Mouse (Mus musculus) intestine, postnatal 0 days (tissue): ENCODE results near the gene Mlec. TPM values are rescaled to one million over a fixed set of nuclear protein-coding genes. Genes with fewer than 3 reads are reported as not detected.

Experiments used
- ATAC-seq: fragments of 200-750 bp; cut with Nextera tagmentation; 2 replicates; pipeline ENCODE4 v1.8.0; 2017; ENCODE audit warnings: mild to moderate bottlenecking, moderate TSS enrichment, moderate library complexity
- H3K27ac ChIP-seq: fragments of 300-500 bp; sonication (generic); 2 replicates; pipeline ENCODE4 v1.5.1; 2014; ENCODE audit warnings: mild to moderate bottlenecking, low read depth, low read length, moderate library complexity
- H3K27me3 ChIP-seq: fragments of 300-500 bp; sonication (generic); replicated peaks from 2 replicates; pipeline ENCODE4 v1.6.1; 2014; ENCODE audit warnings: low read length, mixed read lengths; ENCODE audit not compliant: control insufficient read depth, insufficient read depth
- H3K36me3 ChIP-seq: fragments of 300-500 bp; sonication (generic); 2 replicates; pipeline ENCODE4 v1.6.1; 2014; ENCODE audit warnings: mild to moderate bottlenecking, moderate library complexity; ENCODE audit not compliant: control insufficient read depth, insufficient read depth
- H3K4me1 ChIP-seq: fragments of 300-500 bp; sonication (generic); replicated peaks from 2 replicates; pipeline ENCODE4 v1.6.1; 2014; ENCODE audit warnings: antibody characterized with exemption, low read length, mixed read lengths; ENCODE audit not compliant: control insufficient read depth, insufficient read depth
- H3K4me2 ChIP-seq: fragments of 300-500 bp; sonication (generic); replicated peaks from 2 replicates; pipeline ENCODE4 v1.6.1; 2014; ENCODE audit warnings: low read depth, mild to moderate bottlenecking, moderate library complexity
- H3K4me3 ChIP-seq: fragments of 300-500 bp; sonication (generic); 2 replicates; pipeline ENCODE4 v1.5.1; 2014; ENCODE audit warnings: low read depth, low read length
- H3K9ac ChIP-seq: fragments of 300-500 bp; sonication (generic); 2 replicates; pipeline ENCODE4 v1.6.1; 2014; ENCODE audit warnings: mild to moderate bottlenecking, low read depth, low read length
- H3K9me3 ChIP-seq: fragments of 300-500 bp; sonication (generic); 2 replicates; pipeline ENCODE4 v1.6.1; 2016; ENCODE audit warnings: mixed run types; ENCODE audit not compliant: control insufficient read depth
- CTCF ChIP-seq: sonication (generic); IDR thresholded peaks from 2 replicates; pipeline ENCODE4 v1.5.1; 2016; ENCODE audit warnings: low read depth, mild to moderate bottlenecking, control low read depth, antibody characterized with exemption, moderate library complexity
- WGBS: fragments of 180-500 bp; shearing (Covaris S2); extraction: QIAGEN DNeasy Blood & Tissue Kit; methylation state at CpG from one replicate; pipeline ENCODE4 v1.1.7; 2014; 5-methylcytosine and 5-hydroxymethylcytosine counted together
- polyA plus RNA-seq: library from polyadenylated mRNA; unstranded; fragments of >200 nt; fragmentation: Nextera tagmentation; extraction: Ambion mirVana; gene quantifications from 2 replicates; pipeline ENCODE4 v1.2.1, GENCODE M21; 2015

Mlec gene
- polyA plus RNA-seq, 1 experiment from 2014 or later = 56.7 TPM

GRCm38 (mm10) chr5:115187188-115188131, 29.5 kb upstream of the Mlec start:
- Histone ChIP-seq H3K36me3 (no peaks in the 10 kb centered on the region), H3K4me3 (no peak overlapping the region), H3K4me1 (no peaks in the 10 kb centered on the region), H3K4me2 (peak overlapping the region; percentile 39), H3K27me3 (peaks cover 41% of the 10 kb centered on the region), H3K9ac (no peak overlapping the region), H3K9me3 (no peaks in the 10 kb centered on the region), H3K27ac (no peak overlapping the region)
- WGBS = 16% methylated on average over 26 of the region's 26 CpGs
- TF ChIP-seq CTCF = peak; percentile 95
- peak; percentile 64 for ATAC-seq

- Histone ChIP-seq H3K4me1 (no peaks in the 10 kb centered on the region), H3K27me3 (peaks cover 31% of the 10 kb centered on the region), H3K36me3 (no peaks in the 10 kb centered on the region), H3K9me3 (no peaks in the 10 kb centered on the region), H3K27ac (no peak overlapping the region), H3K4me2 (peak overlapping the region; percentile 25; the same call in 1 of the 2 replicates), H3K4me3 (no peak overlapping the region), H3K9ac (no peak overlapping the region)
- no peak for ATAC-seq
- no peak for TF ChIP-seq CTCF
- WGBS = 47% methylated on average over 17 of the region's 17 CpGs
Observed at GRCm38 (mm10) chr5:115186371-115187073, 28.5 kb upstream of the Mlec start.

- Histone ChIP-seq H3K36me3 (no peaks in the 10 kb centered on the region), H3K4me3 (no peak overlapping the region), H3K4me1 (no peaks in the 10 kb centered on the region), H3K9me3 (no peaks in the 10 kb centered on the region), H3K4me2 (no peak overlapping the region), H3K27me3 (peaks cover 15% of the 10 kb centered on the region), H3K27ac (no peak overlapping the region), H3K9ac (no peak overlapping the region)
- no peak for TF ChIP-seq CTCF
- no peak for ATAC-seq
- 24% methylated on average over 15 of the region's 15 CpGs for whole genome bisulfite sequencing
Observed at GRCm38 (mm10) chr5:115184726-115185125, 26.7 kb upstream of the Mlec start.

GRCm38 (mm10) chr5:115183482-115183881, 25.5 kb upstream of the Mlec start:
- no peak for ATAC-seq
- Histone ChIP-seq H3K4me3 (no peak overlapping the region), H3K36me3 (no peaks in the 10 kb centered on the region), H3K4me2 (no peak overlapping the region), H3K27me3 (peaks cover 11% of the 10 kb centered on the region; the same call in 1 of the 2 replicates), H3K9ac (no peak overlapping the region), H3K27ac (no peak overlapping the region), H3K9me3 (no peaks in the 10 kb centered on the region), H3K4me1 (no peaks in the 10 kb centered on the region)
- 52% methylated on average over 10 of the region's 10 CpGs for WGBS
- TF ChIP-seq CTCF = no peak

GRCm38 (mm10) chr5:115182925-115183324, 24.9 kb upstream of the Mlec start:
- peaks cover 11% of the 10 kb centered on the region; the same call in 1 of the 2 replicates for H3K27me3 ChIP-seq
- H3K4me3 ChIP-seq = no peak overlapping the region
- no peaks in the 10 kb centered on the region for H3K36me3 ChIP-seq
- H3K9me3 ChIP-seq = no peaks in the 10 kb centered on the region
- no peak overlapping the region for H3K9ac ChIP-seq
- no peak overlapping the region for H3K27ac ChIP-seq
- no peak overlapping the region for H3K4me2 ChIP-seq
- WGBS = 76% methylated on average over 8 of the region's 8 CpGs
- H3K4me1 ChIP-seq = no peaks in the 10 kb centered on the region
- no peak for ATAC-seq
- no peak for TF ChIP-seq CTCF

- no peak for TF ChIP-seq CTCF
- Histone ChIP-seq H3K9ac (no peak overlapping the region), H3K36me3 (no peaks in the 10 kb centered on the region), H3K27me3 (peaks cover 6% of the 10 kb centered on the region; the same call in 1 of the 2 replicates), H3K27ac (no peak overlapping the region), H3K4me1 (no peaks in the 10 kb centered on the region), H3K4me2 (no peak overlapping the region), H3K9me3 (no peaks in the 10 kb centered on the region), H3K4me3 (no peak overlapping the region)
- ATAC-seq = peak; percentile 35
- WGBS = 63% methylated on average over 13 of the region's 13 CpGs
Observed at GRCm38 (mm10) chr5:115181248-115181940, 23.4 kb upstream of the Mlec start.
